Mouse (Mus musculus): ENCODE results near the gene Olfr820.
"Not testable (repeated sequence)": the region's sequence is repeated elsewhere in the genome, so short reads cannot be mapped to it uniquely, and the experiment has no call there.

The Olfr820 gene

GRCm38 (mm10) chr10:130012321-130012720 is at the start of gene Olfr820:
Gene Olfr820, plus strand, starts transcription at chr10:130012621.
- no peak for DNase-seq (ENCODE audit: low read depth)

- not testable (repeated sequence) for DNase-seq (ENCODE audit: low read depth)
Measured at GRCm38 (mm10) chr10:129966232-129966631, 46.2 kb upstream of the Olfr820 start.

- DNase-seq (ENCODE audit: low read depth) = not testable (repeated sequence)
Measured at GRCm38 (mm10) chr10:129967166-129967565, 45.3 kb upstream of the Olfr820 start, which contains the start of gene Olfr819. Gene Olfr819, minus strand, starts transcription at chr10:129967266.

- DNase-seq (ENCODE audit: low read depth) = not testable (repeated sequence)
Measured at GRCm38 (mm10) chr10:129972994-129973393, 39.4 kb upstream of the Olfr820 start.

GRCm38 (mm10) chr10:129976040-129976439 is 36.4 kb upstream of the Olfr820 start, which contains the start of gene Olfr247:
Gene Olfr247, minus strand, starts transcription at chr10:129976140.
- DNase-seq (ENCODE audit: low read depth) = not testable (repeated sequence)

- DNase-seq (ENCODE audit: low read depth) = not testable (repeated sequence)
Measured at GRCm38 (mm10) chr10:129981867-129982266, 30.6 kb upstream of the Olfr820 start.

- DNase-seq (ENCODE audit: low read depth) = not testable (repeated sequence)
Measured at GRCm38 (mm10) chr10:129984962-129985361, 27.5 kb upstream of the Olfr820 start, which contains the start of gene Gm10310. Gene Gm10310, minus strand, starts transcription at chr10:129985062.

GRCm38 (mm10) chr10:130004104-130004503 is 8.3 kb upstream of the Olfr820 start:
- not testable (repeated sequence) for DNase-seq (ENCODE audit: low read depth)

- not testable (repeated sequence) for DNase-seq (ENCODE audit: low read depth)
Measured at GRCm38 (mm10) chr10:130005366-130005765, 7.1 kb upstream of the Olfr820 start.

GRCm38 (mm10) chr10:130030048-130030447 is 17.6 kb downstream of the Olfr820 start, which contains the start of gene Olfr821:
Gene Olfr821, plus strand, starts transcription at chr10:130030348.
- no peak for DNase-seq (ENCODE audit: low read depth)

- no peak for DNase-seq (ENCODE audit: low read depth)
Measured at GRCm38 (mm10) chr10:130037096-130037495, 24.7 kb downstream of the Olfr820 start.

Measured in 416B (cell line).